ENCODE assay signal across 23 mouse cellular contexts in the genomic region with DNA sequence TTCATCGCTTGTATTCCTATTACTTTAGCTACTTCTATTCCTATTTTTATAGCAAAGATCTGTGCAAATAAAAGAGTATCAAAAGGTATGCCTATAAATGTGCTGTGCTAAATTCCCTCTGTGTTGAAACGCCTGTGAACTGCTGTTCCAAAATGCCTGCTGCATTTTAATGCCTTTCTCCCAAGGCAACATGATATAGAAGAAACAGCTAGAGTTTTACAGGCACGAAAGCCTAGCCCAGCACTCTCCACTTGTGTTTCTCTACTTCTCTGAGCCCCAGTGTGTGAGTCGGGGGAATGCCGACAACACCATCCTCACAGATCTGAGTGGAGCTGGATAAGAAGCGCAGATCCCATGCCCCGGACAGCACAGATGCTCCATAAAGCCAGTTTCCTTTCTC.
DNase-seq lines count a peak whose midpoint lies in the region; ATAC-seq and TF ChIP-seq lines count a peak whose summit lies in the region.
"Had no signal": no experiment of that assay in that cellular context is flagged by ENCODE, and none has a peak within 500 bp of the region (broad histone marks: within the 10 kb centered on the region; RNA-seq: fewer than 3 reads in every experiment).

No protein-coding gene starts in this region.

- H3K9ac ChIP-seq in limb, embryonic 12.5 days (replicated peaks) = no peak overlapping the region
- no peak overlapping the region for H3K9ac ChIP-seq in midbrain, embryonic 15.5 days
- no peak overlapping the region for H3K9ac ChIP-seq in midbrain, embryonic 11.5 days (ENCODE audit: low read length)
- H3K9ac ChIP-seq in limb, embryonic 14.5 days (ENCODE audit: low read depth, low read length, severe bottlenecking) = no peak overlapping the region
- H3K9ac ChIP-seq: embryonic facial prominence, embryonic 12.5 days; embryonic facial prominence, embryonic 15.5 days; forebrain, embryonic 12.5 days; forebrain, embryonic 15.5 days; hindbrain, embryonic 14.5 days had no signal

- peaks cover 12% of the 10 kb centered on the region for H3K4me1 ChIP-seq in limb, embryonic 12.5 days (replicated peaks)
- H3K4me1 ChIP-seq in limb, embryonic 10.5 days = no peaks in the 10 kb centered on the region; the same call in 1 of the 2 replicates
- H3K4me1 ChIP-seq in midbrain, embryonic 15.5 days = peaks cover 12% of the 10 kb centered on the region
- H3K4me1 ChIP-seq in midbrain, embryonic 11.5 days (ENCODE audit: control insufficient read depth, insufficient read depth, low read length) = no peaks in the 10 kb centered on the region; the same call in 1 of the 2 replicates
- H3K4me1 ChIP-seq in limb, embryonic 14.5 days (ENCODE audit: control insufficient read depth, insufficient read depth, low read length) = peaks cover 9% of the 10 kb centered on the region
- H3K4me1 ChIP-seq: embryonic facial prominence, embryonic 15.5 days; forebrain, embryonic 12.5 days had no signal

- no peak overlapping the region for H3K4me3 ChIP-seq in limb, embryonic 12.5 days (replicated peaks)
- no peak overlapping the region for H3K4me3 ChIP-seq in limb, embryonic 10.5 days
- H3K4me3 ChIP-seq in midbrain, embryonic 15.5 days = no peak overlapping the region
- H3K4me3 ChIP-seq in midbrain, embryonic 11.5 days (ENCODE audit: low read depth, low read length) = no peak overlapping the region
- no peak overlapping the region for H3K4me3 ChIP-seq in limb, embryonic 14.5 days (replicated peaks; ENCODE audit: low read length)
- H3K4me3 ChIP-seq: embryonic facial prominence, embryonic 12.5 days; embryonic facial prominence, embryonic 15.5 days; forebrain, embryonic 12.5 days; forebrain, embryonic 15.5 days; gastrocnemius, adult 2 months had no signal

- no peaks in the 10 kb centered on the region for H3K27me3 ChIP-seq in limb, embryonic 12.5 days
- H3K27me3 ChIP-seq in limb, embryonic 10.5 days (ENCODE audit: low read depth, poor library complexity, severe bottlenecking) = no peaks in the 10 kb centered on the region
- H3K27me3 ChIP-seq in midbrain, embryonic 15.5 days (replicated peaks) = no peaks in the 10 kb centered on the region
- H3K27me3 ChIP-seq in midbrain, embryonic 11.5 days (ENCODE audit: control insufficient read depth, insufficient read depth, low read length) = no peaks in the 10 kb centered on the region
- no peaks in the 10 kb centered on the region for H3K27me3 ChIP-seq in limb, embryonic 14.5 days (ENCODE audit: control insufficient read depth, insufficient read depth, low read length)
- H3K27me3 ChIP-seq: embryonic facial prominence, embryonic 12.5 days; embryonic facial prominence, embryonic 15.5 days; forebrain, embryonic 12.5 days; forebrain, embryonic 15.5 days had no signal

- H3K36me3 ChIP-seq in limb, embryonic 12.5 days = no peaks in the 10 kb centered on the region
- H3K36me3 ChIP-seq in limb, embryonic 10.5 days = no peaks in the 10 kb centered on the region
- H3K36me3 ChIP-seq in midbrain, embryonic 15.5 days (replicated peaks) = no peaks in the 10 kb centered on the region
- no peaks in the 10 kb centered on the region for H3K36me3 ChIP-seq in midbrain, embryonic 11.5 days (ENCODE audit: control insufficient read depth, insufficient read depth, low read length)
- H3K36me3 ChIP-seq in limb, embryonic 14.5 days (ENCODE audit: control insufficient read depth, insufficient read depth, low read length) = no peaks in the 10 kb centered on the region
- H3K36me3 ChIP-seq: embryonic facial prominence, embryonic 12.5 days; embryonic facial prominence, embryonic 15.5 days; forebrain, embryonic 12.5 days; forebrain, embryonic 15.5 days had no signal

- H3K27ac ChIP-seq in limb, embryonic 12.5 days = peak overlapping the region; percentile 75
- H3K27ac ChIP-seq in limb, embryonic 10.5 days = no peak overlapping the region
- H3K27ac ChIP-seq in midbrain, embryonic 15.5 days = 0 out of 2 replicates have a peak overlapping the region, but pooled peaks have one; percentile 27
- no peak overlapping the region for H3K27ac ChIP-seq in midbrain, embryonic 11.5 days (ENCODE audit: low read depth, low read length)
- peak overlapping the region; percentile 38; the same call in 1 of the 2 replicates for H3K27ac ChIP-seq in limb, embryonic 14.5 days (replicated peaks; ENCODE audit: low read depth, low read length)
- H3K27ac ChIP-seq: embryonic facial prominence, embryonic 12.5 days; embryonic facial prominence, embryonic 15.5 days; forebrain, embryonic 12.5 days; forebrain, embryonic 15.5 days; gastrocnemius, adult 2 months; hindbrain, embryonic 14.5 days; hindbrain, postnatal 0 days had no signal

- peak overlapping the region; percentile 25; the same call in 1 of the 2 replicates for H3K4me2 ChIP-seq in limb, embryonic 12.5 days
- no peak overlapping the region for H3K4me2 ChIP-seq in midbrain, embryonic 15.5 days
- H3K4me2 ChIP-seq in midbrain, embryonic 11.5 days = no peak overlapping the region
- H3K4me2 ChIP-seq in limb, embryonic 14.5 days (replicated peaks; ENCODE audit: low read depth, low read length, severe bottlenecking) = 0 out of 2 replicates have a peak overlapping the region, but pooled peaks have one; percentile 25
- H3K4me2 ChIP-seq: embryonic facial prominence, embryonic 12.5 days; embryonic facial prominence, embryonic 15.5 days; forebrain, embryonic 12.5 days; forebrain, embryonic 15.5 days; heart, embryonic 11.5 days; hindbrain, embryonic 14.5 days had no signal

- no peak for TF ChIP-seq POLR2A in limb, embryonic 14.5 days (IDR thresholded peaks at IDR 0.05; ENCODE audit: borderline replicate concordance, extremely low read depth, insufficient read depth, insufficient read length)

- no peak for DNase-seq in limb, embryonic 10.5 days (ENCODE audit: low spot score)
- DNase-seq in midbrain, embryonic 11.5 days (ENCODE audit: low spot score, missing footprints) = no peak
- DNase-seq in limb, embryonic 14.5 days (ENCODE audit: low spot score) = no peak
- DNase-seq: adrenal gland, adult 2 months; adrenal gland, postnatal 14 days; cerebellum, adult 11 months; cerebellum, adult 2 months; cerebellum, adult 9-11 months; cerebellum, postnatal 25 days; gastrocnemius, adult 2 months; gastrocnemius, postnatal 14 days; heart, adult 11 months had no signal

- H3K9me3 ChIP-seq in limb, embryonic 12.5 days = no peaks in the 10 kb centered on the region
- H3K9me3 ChIP-seq in limb, embryonic 10.5 days (replicated peaks) = no peaks in the 10 kb centered on the region
- no peaks in the 10 kb centered on the region for H3K9me3 ChIP-seq in midbrain, embryonic 15.5 days
- H3K9me3 ChIP-seq in midbrain, embryonic 11.5 days (ENCODE audit: control insufficient read depth, low read length) = no peaks in the 10 kb centered on the region
- H3K9me3 ChIP-seq in limb, embryonic 14.5 days (ENCODE audit: control insufficient read depth, low read length) = no peaks in the 10 kb centered on the region
- H3K9me3 ChIP-seq: embryonic facial prominence, embryonic 12.5 days; embryonic facial prominence, embryonic 15.5 days; forebrain, embryonic 12.5 days; forebrain, embryonic 15.5 days had no signal

- WGBS in limb, embryonic 12.5 days = 30% methylated on average over 7 of the region's 7 CpGs
- WGBS in limb, embryonic 10.5 days = 79% methylated on average over 7 of the region's 7 CpGs
- 55% methylated on average over 7 of the region's 7 CpGs for WGBS in midbrain, embryonic 15.5 days
- WGBS in midbrain, embryonic 11.5 days = 75% methylated on average over 7 of the region's 7 CpGs
- WGBS in limb, embryonic 14.5 days = 23% methylated on average over 7 of the region's 7 CpGs

- no peak; the same call in 1 of the 2 replicates for ATAC-seq in limb, embryonic 12.5 days (ENCODE audit: insufficient number of reproducible peaks, insufficient read depth, low FRiP score, low TSS enrichment, low read depth)
- ATAC-seq in midbrain, embryonic 15.5 days (replicated peaks) = no peak
- ATAC-seq in midbrain, embryonic 11.5 days (ENCODE audit: low FRiP score) = no peak
- ATAC-seq in limb, embryonic 14.5 days (ENCODE audit: low FRiP score, low read depth) = peak; percentile 60; the same call in 1 of the 2 replicates
- no peak for ATAC-seq in erythroid progenitor cell, adult 5-6 weeks (replicated peaks; ENCODE audit: low FRiP score, poor library complexity, severe bottlenecking)
- ATAC-seq: CD4-positive, CD25-positive, alpha-beta regulatory T cell, adult 4 months; forebrain, embryonic 15.5 days; hindbrain, postnatal 0 days had no signal

Comparison
In these comparisons a context has a peak if more than half of its experiments do, and no peak if none do; other contexts are left out.
1. H3K27ac ChIP-seq: peak in limb, embryonic 12.5 days (single experiment), midbrain, embryonic 15.5 days (single experiment) and limb, embryonic 14.5 days (single experiment); none in limb, embryonic 10.5 days (single experiment) and midbrain, embryonic 11.5 days (single experiment).
2. H3K4me2 ChIP-seq: peak in limb, embryonic 12.5 days (single experiment) and limb, embryonic 14.5 days (single experiment); none in midbrain, embryonic 15.5 days (single experiment) and midbrain, embryonic 11.5 days (single experiment).